Mouse (Mus musculus): ENCODE data around the gene Ubxn11. TPM values are rescaled to one million over a fixed set of nuclear protein-coding genes. Genes with fewer than 3 reads are reported as not detected.
A peak's percentile ranks its signal among the peaks of the same experiment; 100 is the strongest.

The Ubxn11 gene
- total and polyA plus RNA-seq, 2 experiments from 2014 or later, result 4.9 to 11.2 TPM

DNA sequence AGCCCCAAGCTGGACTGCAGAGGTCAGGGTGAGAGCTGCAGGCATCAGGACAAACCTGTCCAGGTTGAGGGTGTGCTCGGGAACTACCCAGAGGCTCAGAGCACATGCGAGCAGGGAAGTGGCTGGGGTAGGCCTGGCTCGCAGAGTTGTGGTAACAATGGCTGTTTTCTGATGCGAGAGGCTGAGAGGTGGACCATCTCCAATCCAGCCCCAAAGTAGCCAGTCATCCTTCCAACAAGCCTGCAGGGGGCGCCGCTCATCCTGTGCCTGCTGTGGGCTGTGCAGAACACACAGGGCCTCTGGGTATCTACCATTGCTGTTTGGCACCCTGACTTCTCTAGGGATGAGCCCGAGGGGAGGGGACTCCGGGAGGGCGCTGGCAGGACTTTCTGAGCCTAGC is 17.3 kb downstream of the Ubxn11 start:
- TF ChIP-seq CTCF (IDR thresholded peaks at IDR 0.05), result peak; percentile 48
- Histone ChIP-seq H3K9me3 (ENCODE audit: low read length) (no peaks in the 10 kb centered on the region), H3K4me2 (ENCODE audit: low read depth, low read length, poor library complexity, severe bottlenecking) (no peak overlapping the region), H3K9ac (replicated peaks; ENCODE audit: low read length, poor library complexity, severe bottlenecking) (no peak overlapping the region), H3K27ac (ENCODE audit: low read depth, low read length) (no peak overlapping the region), H3K27me3 (ENCODE audit: insufficient read depth, low read length) (no peaks in the 10 kb centered on the region), H3K36me3 (ENCODE audit: insufficient read depth, low read length) (no peaks in the 10 kb centered on the region), H3K4me1 (ENCODE audit: insufficient read depth, low read length) (no peaks in the 10 kb centered on the region), H3K4me3 (ENCODE audit: low read depth, low read length) (no peak overlapping the region)
- ATAC-seq (ENCODE audit: low FRiP score) (no peak), DNase-seq (ENCODE audit: low spot score) (no peak)
- WGBS, result 64% methylated on average over 9 of the region's 9 CpGs

DNA sequence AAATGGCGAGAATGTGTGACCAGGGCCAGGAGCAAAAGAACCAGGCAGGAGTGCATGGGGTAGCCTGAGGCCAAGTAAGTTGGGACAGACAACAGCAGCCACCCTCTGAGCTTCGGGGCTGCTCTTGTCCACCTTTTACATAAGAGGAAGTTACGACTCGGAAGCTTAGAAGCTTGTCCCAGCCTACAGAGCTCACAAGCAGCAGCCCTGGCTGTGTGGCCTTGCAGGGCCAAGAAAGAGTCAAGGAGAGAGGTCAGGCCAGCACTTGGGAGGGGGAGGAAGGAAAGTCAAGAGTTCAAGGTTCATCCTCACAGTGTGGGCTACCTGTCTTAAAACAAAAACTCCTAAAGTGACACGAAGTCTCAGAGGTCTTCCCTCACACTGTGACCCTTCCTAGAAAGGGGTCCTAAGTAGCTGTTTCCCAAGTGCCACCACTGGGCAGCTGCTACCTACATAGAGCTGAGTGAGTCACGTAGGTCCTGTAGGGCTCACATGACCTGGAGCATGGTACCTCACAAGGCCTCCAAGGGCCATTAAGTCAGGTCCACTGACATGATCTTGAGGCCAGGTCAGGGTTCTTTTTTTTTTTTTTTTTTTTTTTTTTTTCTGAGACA is 17.9 kb downstream of the Ubxn11 start:
- H3K4me1 ChIP-seq (ENCODE audit: insufficient read depth, low read length), result no peaks in the 10 kb centered on the region
- ATAC-seq (ENCODE audit: low FRiP score) (no peak), DNase-seq (ENCODE audit: low spot score) (no peak)
- no peak overlapping the region for H3K9ac ChIP-seq (replicated peaks; ENCODE audit: low read length, poor library complexity, severe bottlenecking)
- no peaks in the 10 kb centered on the region for H3K27me3 ChIP-seq (ENCODE audit: insufficient read depth, low read length)
- WGBS, result 81% methylated on average over 6 of the region's 6 CpGs
- no peak overlapping the region for H3K27ac ChIP-seq (ENCODE audit: low read depth, low read length)
- no peak overlapping the region for H3K4me3 ChIP-seq (ENCODE audit: low read depth, low read length)
- H3K4me2 ChIP-seq (ENCODE audit: low read depth, low read length, poor library complexity, severe bottlenecking), result no peak overlapping the region
- no peaks in the 10 kb centered on the region for H3K36me3 ChIP-seq (ENCODE audit: insufficient read depth, low read length)
- H3K9me3 ChIP-seq (ENCODE audit: low read length), result no peaks in the 10 kb centered on the region
- no peak for TF ChIP-seq CTCF (IDR thresholded peaks at IDR 0.05)

DNA sequence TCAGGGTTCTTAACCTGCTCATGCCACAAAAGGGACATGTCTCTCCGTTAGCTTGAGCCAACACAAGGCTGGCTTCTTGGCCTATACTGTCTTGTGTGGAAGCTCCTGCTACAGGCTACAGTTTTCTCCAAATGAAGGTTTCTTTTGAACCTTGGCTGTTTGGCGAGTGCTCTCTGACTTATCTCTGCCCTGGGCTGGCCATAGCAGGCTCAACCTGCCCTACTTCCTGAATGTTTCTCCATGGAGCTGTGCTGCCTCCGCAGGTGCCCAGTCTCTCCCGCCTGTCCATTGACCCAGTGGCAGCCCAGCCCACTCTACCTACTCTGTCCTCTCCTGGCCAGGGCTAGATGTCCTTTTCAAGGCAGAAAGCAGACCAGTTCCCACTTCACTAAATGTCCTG is 18.5 kb downstream of the Ubxn11 start:
- H3K4me1 ChIP-seq (ENCODE audit: insufficient read depth, low read length), result no peaks in the 10 kb centered on the region
- WGBS, result 81% methylated on average over 4 of the region's 4 CpGs
- TF ChIP-seq CTCF (IDR thresholded peaks at IDR 0.05), result no peak

DNA sequence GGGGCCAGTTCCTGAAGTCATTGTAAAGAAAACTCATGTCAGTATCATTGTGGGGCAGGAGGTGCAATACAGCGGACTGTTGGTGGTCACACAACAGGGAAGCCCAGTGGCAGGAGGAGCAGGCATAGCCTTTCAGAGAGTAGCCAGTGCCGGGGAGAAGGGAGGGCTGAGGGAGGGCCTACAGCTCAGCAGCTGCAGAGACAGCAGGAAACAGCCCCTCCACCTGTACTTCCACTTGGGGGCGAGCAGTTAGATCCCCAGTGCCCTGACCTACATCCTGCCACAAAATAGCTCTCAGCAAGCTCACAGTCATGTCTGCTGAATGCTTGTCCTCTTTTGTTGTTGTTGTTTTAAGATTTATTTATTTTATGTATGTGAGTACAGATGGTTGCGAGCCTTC is 19.2 kb downstream of the Ubxn11 start:
- Histone ChIP-seq H3K4me3 (ENCODE audit: low read depth, low read length) (no peak overlapping the region), H3K4me1 (ENCODE audit: insufficient read depth, low read length) (no peaks in the 10 kb centered on the region), H3K9me3 (ENCODE audit: low read length) (no peaks in the 10 kb centered on the region), H3K36me3 (ENCODE audit: insufficient read depth, low read length) (0 out of 2 replicates have a peak, but pooled peaks cover 1% of the 10 kb centered on the region), H3K27ac (ENCODE audit: low read depth, low read length) (no peak overlapping the region), H3K4me2 (ENCODE audit: low read depth, low read length, poor library complexity, severe bottlenecking) (no peak overlapping the region), H3K9ac (replicated peaks; ENCODE audit: low read length, poor library complexity, severe bottlenecking) (no peak overlapping the region), H3K27me3 (ENCODE audit: insufficient read depth, low read length) (no peaks in the 10 kb centered on the region)
- no peak for ATAC-seq (ENCODE audit: low FRiP score)
- no peak for DNase-seq (ENCODE audit: low spot score)
- TF ChIP-seq CTCF (IDR thresholded peaks at IDR 0.05), result no peak
- WGBS, result 46% methylated on average over 4 of the region's 4 CpGs

More for the DNA sequence above, 18.5 kb downstream of the Ubxn11 start:
- no peak overlapping the region for H3K4me2 ChIP-seq (ENCODE audit: low read depth, low read length, poor library complexity, severe bottlenecking)
- H3K36me3 ChIP-seq (ENCODE audit: insufficient read depth, low read length), result no peaks in the 10 kb centered on the region
- no peaks in the 10 kb centered on the region for H3K27me3 ChIP-seq (ENCODE audit: insufficient read depth, low read length)
- no peak overlapping the region for H3K27ac ChIP-seq (ENCODE audit: low read depth, low read length)
- ATAC-seq (ENCODE audit: low FRiP score) (no peak), DNase-seq (ENCODE audit: low spot score) (no peak)
- H3K4me3 ChIP-seq (ENCODE audit: low read depth, low read length), result no peak overlapping the region
- H3K9ac ChIP-seq (replicated peaks; ENCODE audit: low read length, poor library complexity, severe bottlenecking), result no peak overlapping the region
- no peaks in the 10 kb centered on the region for H3K9me3 ChIP-seq (ENCODE audit: low read length)

DNA sequence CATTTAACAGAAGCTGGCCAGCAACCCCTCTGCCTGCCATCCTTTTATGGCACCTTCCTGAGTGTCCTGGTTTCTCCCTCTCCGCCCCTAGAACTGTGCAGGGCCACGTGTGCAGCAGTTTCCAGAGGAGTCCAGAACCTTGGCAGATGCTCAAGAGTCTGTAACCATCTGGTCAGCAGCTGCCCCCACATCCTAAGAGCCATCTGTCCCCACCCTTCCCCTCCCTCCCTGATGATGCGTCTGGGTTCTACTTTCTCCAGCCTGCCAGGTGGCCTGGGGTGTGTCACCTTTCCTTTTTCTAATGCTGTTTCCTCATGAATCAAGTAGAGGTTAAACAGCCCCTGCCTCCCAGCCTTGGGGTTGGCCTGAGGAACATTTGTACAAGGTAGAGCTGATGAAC is 19.9 kb downstream of the Ubxn11 start:
- H3K27ac ChIP-seq (ENCODE audit: low read depth, low read length), result no peak overlapping the region
- ATAC-seq (ENCODE audit: low FRiP score), result no peak
- WGBS, result 60% methylated on average over 3 of the region's 3 CpGs
- DNase-seq (ENCODE audit: low spot score), result no peak
- H3K4me2 ChIP-seq (ENCODE audit: low read depth, low read length, poor library complexity, severe bottlenecking), result no peak overlapping the region
- no peaks in the 10 kb centered on the region for H3K9me3 ChIP-seq (ENCODE audit: low read length)
- peaks cover 2% of the 10 kb centered on the region; the same call in 1 of the 2 replicates for H3K4me1 ChIP-seq (ENCODE audit: insufficient read depth, low read length)
- H3K9ac ChIP-seq (replicated peaks; ENCODE audit: low read length, poor library complexity, severe bottlenecking), result no peak overlapping the region
- H3K4me3 ChIP-seq (ENCODE audit: low read depth, low read length), result no peak overlapping the region
- H3K36me3 ChIP-seq (ENCODE audit: insufficient read depth, low read length), result 0 out of 2 replicates have a peak, but pooled peaks cover 2% of the 10 kb centered on the region
- no peak for TF ChIP-seq CTCF (IDR thresholded peaks at IDR 0.05)
- H3K27me3 ChIP-seq (ENCODE audit: insufficient read depth, low read length), result no peaks in the 10 kb centered on the region

DNA sequence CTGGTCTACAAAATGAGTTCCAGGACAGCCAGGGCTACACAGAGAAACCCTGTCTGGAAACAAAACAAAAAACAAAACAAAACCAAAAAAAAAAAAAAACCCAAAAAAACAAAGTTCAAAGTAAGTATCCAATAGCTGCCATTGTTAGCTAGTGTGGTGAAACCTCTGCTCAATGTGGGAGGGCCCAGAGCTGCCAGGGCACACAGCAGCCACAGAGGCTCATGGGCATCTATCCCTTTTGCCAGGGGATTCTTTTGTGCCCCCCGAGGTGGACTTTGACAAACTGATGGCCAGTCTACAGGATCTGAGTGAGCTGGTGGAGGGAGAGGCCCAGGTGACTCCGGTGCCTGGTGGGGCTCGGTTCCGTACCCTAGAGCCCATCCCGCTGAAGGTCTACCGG is 20.8 kb downstream of the Ubxn11 start:
- no peak overlapping the region for H3K4me3 ChIP-seq (ENCODE audit: low read depth, low read length)
- WGBS, result 97% methylated on average over 6 of the region's 6 CpGs
- H3K27me3 ChIP-seq (ENCODE audit: insufficient read depth, low read length), result no peaks in the 10 kb centered on the region
- H3K9me3 ChIP-seq (ENCODE audit: low read length), result no peaks in the 10 kb centered on the region
- no peak overlapping the region for H3K4me2 ChIP-seq (ENCODE audit: low read depth, low read length, poor library complexity, severe bottlenecking)
- H3K4me1 ChIP-seq (ENCODE audit: insufficient read depth, low read length), result peaks cover 9% of the 10 kb centered on the region; the same call in 1 of the 2 replicates
- no peak overlapping the region for H3K27ac ChIP-seq (ENCODE audit: low read depth, low read length)
- no peak for DNase-seq (ENCODE audit: low spot score)
- TF ChIP-seq CTCF (IDR thresholded peaks at IDR 0.05), result no peak
- H3K36me3 ChIP-seq (ENCODE audit: insufficient read depth, low read length), result 0 out of 2 replicates have a peak, but pooled peaks cover 2% of the 10 kb centered on the region
- no peak for ATAC-seq (ENCODE audit: low FRiP score)
- H3K9ac ChIP-seq (replicated peaks; ENCODE audit: low read length, poor library complexity, severe bottlenecking), result no peak overlapping the region
